Mouse (Mus musculus): ENCODE measurements around the gene Zfp219. TPM values are rescaled to one million over a fixed set of nuclear protein-coding genes. Genes with fewer than 3 reads are reported as not detected.
A peak's percentile ranks its signal among the peaks of the same experiment; 100 is the strongest.

The Zfp219 gene
- polyA plus RNA-seq, 1 experiment from 2014 or later, result 105 TPM

GRCm38 (mm10) chr14:52021568-52022212 lies 1.2 kb upstream of the Zfp219 start:
- DNase-seq (ENCODE audit: low spot score) (no peak), ATAC-seq (replicated peaks; ENCODE audit: low FRiP score) (no peak)
- H3K36me3 ChIP-seq (ENCODE audit: control insufficient read depth, insufficient read depth, low read length), result no peaks in the 10 kb centered on the region
- WGBS, result 93% methylated on average over 8 of the region's 8 CpGs
- no peak overlapping the region for H3K4me2 ChIP-seq (ENCODE audit: low read depth, low read length, severe bottlenecking)
- H3K4me3 ChIP-seq (ENCODE audit: low read depth, low read length), result no peak overlapping the region
- 0 out of 2 replicates have a peak overlapping the region, but pooled peaks have one; percentile 2 for H3K27ac ChIP-seq (ENCODE audit: low read depth, low read length)
- H3K27me3 ChIP-seq (ENCODE audit: control insufficient read depth, insufficient read depth, low read length), result no peaks in the 10 kb centered on the region
- H3K9ac ChIP-seq (ENCODE audit: low read length), result no peak overlapping the region
- peaks cover 22% of the 10 kb centered on the region for H3K4me1 ChIP-seq (replicated peaks; ENCODE audit: control insufficient read depth, insufficient read depth, low read length)
- no peaks in the 10 kb centered on the region for H3K9me3 ChIP-seq (ENCODE audit: control insufficient read depth, low read length)

DNA sequence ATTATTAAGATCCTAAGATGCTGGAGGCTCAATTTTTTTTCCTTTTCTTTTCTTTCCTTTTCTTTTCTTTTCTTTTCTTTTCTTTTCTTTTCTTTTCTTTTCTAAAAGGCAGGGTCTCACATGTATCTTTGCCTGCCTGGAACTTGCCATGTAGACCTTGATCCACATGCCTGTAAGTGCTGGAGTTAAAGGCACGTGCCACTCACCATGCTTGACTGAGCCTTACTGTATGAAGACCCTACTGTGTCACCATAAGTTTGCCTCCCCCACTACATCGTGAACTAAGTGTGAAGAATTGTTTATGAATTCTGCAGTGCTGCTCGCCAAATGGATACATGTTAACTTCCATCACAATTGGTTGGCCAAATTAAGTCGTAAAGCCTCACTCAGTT lies 601 bp upstream of the Zfp219 start:
- peak overlapping the region; percentile 92; the same call in 1 of the 2 replicates for H3K9ac ChIP-seq (ENCODE audit: low read length)

DNA sequence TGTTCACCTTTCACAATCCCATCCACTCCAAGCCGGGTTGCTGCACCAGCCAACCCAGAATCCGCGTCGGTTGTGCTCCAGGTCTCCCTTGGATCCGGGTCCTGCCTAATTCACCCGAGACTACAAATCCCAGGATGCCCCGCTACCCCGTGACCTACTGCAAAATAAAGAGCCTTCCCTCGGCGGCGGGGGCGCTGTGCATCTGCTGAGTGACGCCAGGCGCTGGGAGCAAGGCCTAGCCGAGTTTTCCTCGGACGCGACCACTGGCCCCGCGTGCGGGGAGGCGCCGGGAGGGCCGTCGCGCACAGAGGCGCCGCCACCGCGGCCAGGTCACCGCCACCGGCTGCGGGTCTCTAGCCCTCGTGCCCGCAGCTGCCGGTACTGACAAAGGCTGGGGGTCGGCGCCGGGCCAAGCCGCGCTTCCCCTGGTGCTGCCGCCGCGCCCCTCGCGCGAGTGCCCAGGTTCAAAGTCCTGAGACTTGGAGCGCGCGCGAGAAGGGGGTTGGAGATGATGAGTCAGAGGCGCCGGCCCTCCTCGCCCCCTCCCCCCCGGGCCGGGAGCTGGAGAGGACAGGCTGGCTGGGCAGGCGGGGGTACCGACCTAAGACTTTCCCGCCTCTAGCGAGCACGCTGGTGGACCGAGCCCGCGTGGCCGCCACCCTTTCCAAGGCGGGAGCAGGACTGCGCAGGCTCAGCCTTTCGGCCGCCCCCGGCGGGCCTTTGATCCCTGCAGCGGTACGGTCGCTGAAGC lies 768 bp downstream of the Zfp219 start:
- no peaks in the 10 kb centered on the region for H3K9me3 ChIP-seq (ENCODE audit: control insufficient read depth, low read length)
- peak; percentile 99 for DNase-seq (ENCODE audit: low spot score)
- peak; percentile 90 for ATAC-seq (replicated peaks; ENCODE audit: low FRiP score)
- peak overlapping the region; percentile 92 for H3K9ac ChIP-seq (ENCODE audit: low read length)
- H3K4me3 ChIP-seq (ENCODE audit: low read depth, low read length), result peak overlapping the region; percentile 48
- H3K4me1 ChIP-seq (replicated peaks; ENCODE audit: control insufficient read depth, insufficient read depth, low read length), result peaks cover 34% of the 10 kb centered on the region
- no peaks in the 10 kb centered on the region for H3K27me3 ChIP-seq (ENCODE audit: control insufficient read depth, insufficient read depth, low read length)
- peak overlapping the region; percentile 83 for H3K4me2 ChIP-seq (ENCODE audit: low read depth, low read length, severe bottlenecking)
- H3K36me3 ChIP-seq (ENCODE audit: control insufficient read depth, insufficient read depth, low read length), result no peaks in the 10 kb centered on the region
- peak overlapping the region; percentile 99 for H3K27ac ChIP-seq (ENCODE audit: low read depth, low read length)
- 0% methylated on average over 66 of the region's 74 CpGs for WGBS

More for the DNA sequence above, 601 bp upstream of the Zfp219 start:
- Histone ChIP-seq H3K27me3 (ENCODE audit: control insufficient read depth, insufficient read depth, low read length) (no peaks in the 10 kb centered on the region), H3K27ac (ENCODE audit: low read depth, low read length) (peak overlapping the region; percentile 99), H3K4me2 (ENCODE audit: low read depth, low read length, severe bottlenecking) (no peak overlapping the region; the same call in 1 of the 2 replicates), H3K4me3 (ENCODE audit: low read depth, low read length) (peak overlapping the region; percentile 48; the same call in 1 of the 2 replicates), H3K9me3 (ENCODE audit: control insufficient read depth, low read length) (no peaks in the 10 kb centered on the region), H3K36me3 (ENCODE audit: control insufficient read depth, insufficient read depth, low read length) (no peaks in the 10 kb centered on the region), H3K4me1 (replicated peaks; ENCODE audit: control insufficient read depth, insufficient read depth, low read length) (peaks cover 25% of the 10 kb centered on the region)
- ATAC-seq (replicated peaks; ENCODE audit: low FRiP score) (no peak), DNase-seq (ENCODE audit: low spot score) (no peak)
- 71% methylated on average over 4 of the region's 4 CpGs for WGBS

DNA sequence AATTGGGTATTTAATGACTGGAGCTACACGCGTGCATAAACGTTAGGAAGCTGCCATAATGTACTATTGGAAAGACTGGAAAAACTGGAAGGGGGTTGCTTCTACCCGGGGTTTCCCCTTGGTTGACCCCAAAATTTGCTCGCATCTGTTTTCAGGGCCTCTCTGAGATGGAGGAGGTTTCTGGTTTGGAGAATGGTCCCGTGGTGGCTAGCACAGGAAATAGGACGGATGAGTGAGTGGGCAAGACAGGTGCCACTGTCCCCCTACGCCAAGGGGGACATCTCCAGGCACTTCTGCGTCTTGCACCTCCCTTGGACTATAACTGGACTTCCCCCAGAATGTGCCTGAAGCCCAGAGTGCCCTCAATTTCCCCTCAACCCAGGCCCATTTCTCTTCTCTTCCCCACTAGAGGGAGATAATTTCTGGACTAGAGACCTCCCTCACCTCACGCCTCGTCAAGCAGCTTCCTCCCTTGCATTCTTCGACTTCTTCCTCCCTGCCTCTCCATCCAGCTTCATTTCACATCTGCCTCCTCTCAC lies 1.4 kb downstream of the Zfp219 start:
- DNase-seq (ENCODE audit: low spot score) (no peak), ATAC-seq (replicated peaks; ENCODE audit: low FRiP score) (no peak; the same call in 1 of the 2 replicates)
- H3K9me3 ChIP-seq (ENCODE audit: control insufficient read depth, low read length), result no peaks in the 10 kb centered on the region
- H3K27me3 ChIP-seq (ENCODE audit: control insufficient read depth, insufficient read depth, low read length), result no peaks in the 10 kb centered on the region
- WGBS, result 40% methylated on average over 12 of the region's 12 CpGs
- H3K4me1 ChIP-seq (replicated peaks; ENCODE audit: control insufficient read depth, insufficient read depth, low read length), result peaks cover 34% of the 10 kb centered on the region
- H3K36me3 ChIP-seq (ENCODE audit: control insufficient read depth, insufficient read depth, low read length), result no peaks in the 10 kb centered on the region
- H3K9ac ChIP-seq (ENCODE audit: low read length), result peak overlapping the region; percentile 92
- H3K4me3 ChIP-seq (ENCODE audit: low read depth, low read length), result peak overlapping the region; percentile 48
- H3K4me2 ChIP-seq (ENCODE audit: low read depth, low read length, severe bottlenecking), result peak overlapping the region; percentile 83
- H3K27ac ChIP-seq (ENCODE audit: low read depth, low read length), result peak overlapping the region; percentile 99

- H3K4me3 ChIP-seq (ENCODE audit: low read depth, low read length), result peak overlapping the region; percentile 48
- H3K9ac ChIP-seq (ENCODE audit: low read length), result peak overlapping the region; percentile 92
- H3K4me1 ChIP-seq (replicated peaks; ENCODE audit: control insufficient read depth, insufficient read depth, low read length), result peaks cover 33% of the 10 kb centered on the region
Observed at GRCm38 (mm10) chr14:52018248-52019050, 2.1 kb downstream of the Zfp219 start.

GRCm38 (mm10) chr14:52017662-52018061 lies 2.9 kb downstream of the Zfp219 start:
- WGBS, result 83% methylated on average over 4 of the region's 4 CpGs
- Histone ChIP-seq H3K4me1 (replicated peaks; ENCODE audit: control insufficient read depth, insufficient read depth, low read length) (peaks cover 33% of the 10 kb centered on the region), H3K27me3 (ENCODE audit: control insufficient read depth, insufficient read depth, low read length) (no peaks in the 10 kb centered on the region), H3K36me3 (ENCODE audit: control insufficient read depth, insufficient read depth, low read length) (no peaks in the 10 kb centered on the region), H3K9me3 (ENCODE audit: control insufficient read depth, low read length) (no peaks in the 10 kb centered on the region), H3K9ac (ENCODE audit: low read length) (no peak overlapping the region), H3K4me3 (ENCODE audit: low read depth, low read length) (no peak overlapping the region), H3K27ac (ENCODE audit: low read depth, low read length) (no peak overlapping the region), H3K4me2 (ENCODE audit: low read depth, low read length, severe bottlenecking) (no peak overlapping the region)
- ATAC-seq (replicated peaks; ENCODE audit: low FRiP score) (no peak), DNase-seq (ENCODE audit: low spot score) (no peak)

More at GRCm38 (mm10) chr14:52018248-52019050, 2.1 kb downstream of the Zfp219 start:
- ATAC-seq (replicated peaks; ENCODE audit: low FRiP score), result no peak
- Histone ChIP-seq H3K4me2 (ENCODE audit: low read depth, low read length, severe bottlenecking) (peak overlapping the region; percentile 83), H3K27me3 (ENCODE audit: control insufficient read depth, insufficient read depth, low read length) (no peaks in the 10 kb centered on the region), H3K9me3 (ENCODE audit: control insufficient read depth, low read length) (no peaks in the 10 kb centered on the region), H3K36me3 (ENCODE audit: control insufficient read depth, insufficient read depth, low read length) (no peaks in the 10 kb centered on the region), H3K27ac (ENCODE audit: low read depth, low read length) (no peak overlapping the region)
- no peak for DNase-seq (ENCODE audit: low spot score)
- WGBS, result 88% methylated on average over 15 of the region's 15 CpGs

GRCm38 (mm10) chr14:52016625-52017405 lies 3.7 kb downstream of the Zfp219 start:
- WGBS, result 76% methylated on average over 13 of the region's 13 CpGs
- Histone ChIP-seq H3K4me3 (ENCODE audit: low read depth, low read length) (no peak overlapping the region), H3K4me2 (ENCODE audit: low read depth, low read length, severe bottlenecking) (no peak overlapping the region), H3K4me1 (replicated peaks; ENCODE audit: control insufficient read depth, insufficient read depth, low read length) (peaks cover 40% of the 10 kb centered on the region), H3K27me3 (ENCODE audit: control insufficient read depth, insufficient read depth, low read length) (no peaks in the 10 kb centered on the region), H3K9me3 (ENCODE audit: control insufficient read depth, low read length) (no peaks in the 10 kb centered on the region), H3K9ac (ENCODE audit: low read length) (peak overlapping the region; percentile 14; the same call in 1 of the 2 replicates), H3K27ac (ENCODE audit: low read depth, low read length) (no peak overlapping the region), H3K36me3 (ENCODE audit: control insufficient read depth, insufficient read depth, low read length) (no peaks in the 10 kb centered on the region)
- DNase-seq (ENCODE audit: low spot score) (no peak), ATAC-seq (replicated peaks; ENCODE audit: low FRiP score) (no peak)
